In genomic region chr11:84870337-84871043, GRCm38 (mm10) we compare ENCODE assay signal across 8 mouse cellular contexts. TPM values are rescaled to one million over a fixed set of nuclear protein-coding genes. Genes with fewer than 3 reads are reported as not detected.
DNase-seq lines count a peak whose midpoint lies in the region; ATAC-seq and TF ChIP-seq lines count a peak whose summit lies in the region.

TSS of gene Ggnbp2 (minus strand) at chr11:84870817.

- peaks cover 18% of the 10 kb centered on the region for H3K36me3 ChIP-seq in E14TG2a.4 (ENCODE audit: insufficient read depth, low read length)
- H3K36me3 ChIP-seq in forebrain, embryonic 13.5 days (ENCODE audit: poor library complexity, severe bottlenecking), result no peaks in the 10 kb centered on the region
- no peaks in the 10 kb centered on the region for H3K36me3 ChIP-seq in neural tube, embryonic 15.5 days

- intact Hi-C loops in heart, postnatal 10 days (cut with DNase I), result loop anchor here (1.0 kb wide), 1 partner anchor 9 kb away; no protein-coding TSS in a partner anchor

- no peaks in the 10 kb centered on the region for H3K9me3 ChIP-seq in E14TG2a.4 (ENCODE audit: low read length)
- H3K9me3 ChIP-seq in forebrain, embryonic 13.5 days (replicated peaks), result no peaks in the 10 kb centered on the region
- H3K9me3 ChIP-seq in neural tube, embryonic 15.5 days (replicated peaks), result no peaks in the 10 kb centered on the region

- peak; percentile 87 for DNase-seq in c-Kit-positive CD71-positive TER-119-positive erythroid progenitor cells, embryonic 14.5 days (ENCODE audit: low spot score)
- peak; percentile 92 to 94 for DNase-seq in heart, postnatal 10 days
- peak; percentile 91 for DNase-seq in layer of hippocampus, adult 11-12 months (ENCODE audit: low spot score)
- DNase-seq in lung, adult 18-20 months, result peak; percentile 92 to 93
- peak; percentile 91 for DNase-seq in testis, postnatal 14 days (ENCODE audit: low spot score)

- H3K9ac ChIP-seq in forebrain, embryonic 13.5 days, result peak within 1 kb of the TSS; percentile 94
- H3K9ac ChIP-seq in neural tube, embryonic 15.5 days (replicated peaks), result peak within 1 kb of the TSS; percentile 96

- ATAC-seq in forebrain, embryonic 13.5 days, result peak; percentile 82
- peak; percentile 89 for ATAC-seq in neural tube, embryonic 15.5 days (ENCODE audit: low FRiP score)

- H3K27me3 ChIP-seq in E14TG2a.4 (ENCODE audit: insufficient read depth, low read length), result no peaks in the 10 kb centered on the region
- H3K27me3 ChIP-seq in forebrain, embryonic 13.5 days, result no peaks in the 10 kb centered on the region
- H3K27me3 ChIP-seq in neural tube, embryonic 15.5 days (replicated peaks), result no peaks in the 10 kb centered on the region

- H3K4me3 ChIP-seq in E14TG2a.4 (replicated peaks; ENCODE audit: low read length), result peak within 1 kb of the TSS; percentile 95
- peak within 1 kb of the TSS; percentile 86 for H3K4me3 ChIP-seq in forebrain, embryonic 13.5 days
- H3K4me3 ChIP-seq in neural tube, embryonic 15.5 days (replicated peaks), result peak within 1 kb of the TSS; percentile 87

- TF ChIP-seq CTCF in E14TG2a.4 (conservative IDR thresholded peaks at IDR 0.05; ENCODE audit: low read length), result no peak

- H3K4me2 ChIP-seq in forebrain, embryonic 13.5 days, result peak within 1 kb of the TSS; percentile 86
- H3K4me2 ChIP-seq in neural tube, embryonic 15.5 days, result peak within 1 kb of the TSS; percentile 88

- peaks cover 42% of the 10 kb centered on the region for H3K4me1 ChIP-seq in E14TG2a.4 (replicated peaks; ENCODE audit: low read depth, low read length)
- peaks cover 33% of the 10 kb centered on the region for H3K4me1 ChIP-seq in forebrain, embryonic 13.5 days
- H3K4me1 ChIP-seq in neural tube, embryonic 15.5 days, result peaks cover 23% of the 10 kb centered on the region

- WGBS in forebrain, embryonic 13.5 days, result under 1% methylated on average over 44 of the region's 62 CpGs
- WGBS in neural tube, embryonic 15.5 days, result under 1% methylated on average over 54 of the region's 62 CpGs

- H3K27ac ChIP-seq in forebrain, embryonic 13.5 days, result peak within 1 kb of the TSS; percentile 98
- H3K27ac ChIP-seq in neural tube, embryonic 15.5 days (replicated peaks), result peak within 1 kb of the TSS; percentile 99

RNA-seq across cellular contexts. Expression of gene Ggnbp2, which starts in this region (rescaled TPM):
- polyA plus RNA-seq in forebrain, embryonic 13.5 days (2015; fragmentation: Nextera tagmentation; extraction: Ambion mirVana), result 66.5 and 68.5 TPM in 2 replicates
- 10 to 100 TPM; 54.5 to 62.1 TPM for total RNA-seq in heart, postnatal 10 days (2021)
- 76.2 and 81.4 TPM in 2 replicates for polyA plus RNA-seq in neural tube, embryonic 15.5 days (2015; fragmentation: Nextera tagmentation; extraction: Ambion mirVana)

Comparison
In these comparisons a context has a peak if more than half of its experiments do, and no peak if none do; other contexts are left out.
1. Peak in every context shown above with its lines: DNase-seq, ATAC-seq, H3K4me3 ChIP-seq and H3K27ac ChIP-seq.